8 mouse cellular contexts compared by ENCODE assay signal in genomic region chr8:10960277-10960819, GRCm38 (mm10). TPM values are rescaled to one million over a fixed set of nuclear protein-coding genes. Genes with fewer than 3 reads are reported as not detected.
DNase-seq lines count a peak whose midpoint lies in the region; ATAC-seq lines count a peak whose summit lies in the region.

No protein-coding gene starts in this region.

- ATAC-seq in kidney, embryonic 14.5 days (ENCODE audit: low FRiP score, low TSS enrichment) = 0 out of 2 replicates have a peak, but pooled peaks have one; percentile 4
- peak; percentile 90 for ATAC-seq in forebrain, embryonic 16.5 days
- ATAC-seq in midbrain, embryonic 11.5 days (ENCODE audit: low FRiP score) = peak; percentile 83
- ATAC-seq in megakaryocyte progenitor cell, adult 5-6 weeks (replicated peaks; ENCODE audit: poor library complexity) = no peak

- peaks cover 58% of the 10 kb centered on the region for H3K4me1 ChIP-seq in kidney, embryonic 14.5 days (ENCODE audit: control insufficient read depth, insufficient read depth, low read length)
- peaks cover 15% of the 10 kb centered on the region for H3K4me1 ChIP-seq in forebrain, embryonic 16.5 days (replicated peaks; ENCODE audit: control insufficient read depth, insufficient read depth, low read length)
- peaks cover 41% of the 10 kb centered on the region for H3K4me1 ChIP-seq in midbrain, embryonic 11.5 days (ENCODE audit: control insufficient read depth, insufficient read depth, low read length)

- H3K4me3 ChIP-seq in kidney, embryonic 14.5 days (ENCODE audit: low read length) = no peak overlapping the region
- H3K4me3 ChIP-seq in forebrain, embryonic 16.5 days (replicated peaks; ENCODE audit: low read length) = peak overlapping the region; percentile 23
- H3K4me3 ChIP-seq in midbrain, embryonic 11.5 days (ENCODE audit: low read depth, low read length) = no peak overlapping the region

- no peaks in the 10 kb centered on the region for H3K36me3 ChIP-seq in kidney, embryonic 14.5 days (ENCODE audit: control insufficient read depth, insufficient read depth, low read length)
- H3K36me3 ChIP-seq in forebrain, embryonic 16.5 days (ENCODE audit: control insufficient read depth, insufficient read depth) = no peaks in the 10 kb centered on the region
- no peaks in the 10 kb centered on the region for H3K36me3 ChIP-seq in midbrain, embryonic 11.5 days (ENCODE audit: control insufficient read depth, insufficient read depth, low read length)

- no peak overlapping the region for H3K4me2 ChIP-seq in kidney, embryonic 14.5 days (replicated peaks; ENCODE audit: low read depth, low read length)
- H3K4me2 ChIP-seq in forebrain, embryonic 16.5 days (ENCODE audit: low read length) = peak overlapping the region; percentile 51
- H3K4me2 ChIP-seq in midbrain, embryonic 11.5 days = peak overlapping the region; percentile 33

- no peak for DNase-seq in kidney, postnatal 10 days
- peak; percentile 42 for DNase-seq in ZHBTc4 (ENCODE audit: low read depth, low spot score)
- DNase-seq in midbrain, embryonic 11.5 days (ENCODE audit: low spot score, missing footprints) = peak; percentile 92
- DNase-seq in cerebellum, postnatal 4 days (ENCODE audit: low spot score in 2 of 2) = no peak
- no peak for DNase-seq in ovary, adult 18-20 months (ENCODE audit: low spot score)

- H3K27me3 ChIP-seq in kidney, embryonic 14.5 days (ENCODE audit: control insufficient read depth, insufficient read depth, low read length) = no peaks in the 10 kb centered on the region
- no peaks in the 10 kb centered on the region; the same call in 1 of the 2 replicates for H3K27me3 ChIP-seq in forebrain, embryonic 16.5 days (replicated peaks; ENCODE audit: control insufficient read depth, insufficient read depth, low read length)
- H3K27me3 ChIP-seq in midbrain, embryonic 11.5 days (ENCODE audit: control insufficient read depth, insufficient read depth, low read length) = peaks cover 2% of the 10 kb centered on the region; the same call in 1 of the 2 replicates

- 30% methylated on average over 15 of the region's 15 CpGs for WGBS in kidney, embryonic 14.5 days
- 2% methylated on average over 15 of the region's 15 CpGs for WGBS in forebrain, embryonic 16.5 days
- WGBS in midbrain, embryonic 11.5 days = 16% methylated on average over 15 of the region's 15 CpGs

- no peaks in the 10 kb centered on the region for H3K9me3 ChIP-seq in kidney, embryonic 14.5 days (ENCODE audit: control insufficient read depth, low read length)
- no peaks in the 10 kb centered on the region for H3K9me3 ChIP-seq in forebrain, embryonic 16.5 days (ENCODE audit: control insufficient read depth, low read length)
- no peaks in the 10 kb centered on the region for H3K9me3 ChIP-seq in midbrain, embryonic 11.5 days (ENCODE audit: control insufficient read depth, low read length)

- H3K9ac ChIP-seq in kidney, embryonic 14.5 days (ENCODE audit: low read depth, low read length) = no peak overlapping the region
- H3K9ac ChIP-seq in forebrain, embryonic 16.5 days (replicated peaks; ENCODE audit: low read depth, low read length) = peak overlapping the region; percentile 52
- peak overlapping the region; percentile 54 for H3K9ac ChIP-seq in midbrain, embryonic 11.5 days (ENCODE audit: low read length)

- peak overlapping the region; percentile 89; the same call in 1 of the 2 replicates for H3K27ac ChIP-seq in kidney, embryonic 14.5 days (ENCODE audit: low read depth, low read length)
- H3K27ac ChIP-seq in forebrain, embryonic 16.5 days (ENCODE audit: low read length) = no peak overlapping the region
- peak overlapping the region; percentile 52 for H3K27ac ChIP-seq in midbrain, embryonic 11.5 days (ENCODE audit: low read depth, low read length)

RNA-seq across cellular contexts. Expression of gene Irs2, which starts 47.9 kb away (rescaled TPM):
- polyA plus RNA-seq in kidney, embryonic 14.5 days (2014; fragmentation: Nextera tagmentation; extraction: Ambion mirVana) = 6.6 and 7.3 TPM in 2 replicates
- 5.4 and 6.0 TPM in 2 replicates for polyA plus RNA-seq in forebrain, embryonic 16.5 days (2015; fragmentation: Nextera tagmentation; extraction: Ambion mirVana)
- 5.2 and 6.2 TPM in 2 replicates for polyA plus RNA-seq in midbrain, embryonic 11.5 days (2014; fragmentation: Nextera tagmentation; extraction: Ambion mirVana)
- 4.6 and 6.0 TPM in 2 replicates for total RNA-seq in megakaryocyte progenitor cell, adult 5-6 weeks (2015)
- 2.7 and 4.9 TPM in 2 replicates for total RNA-seq in megakaryocyte progenitor cell, adult 5-6 weeks (2017)

Comparison
In these comparisons a context has a peak if more than half of its experiments do, and no peak if none do; other contexts are left out.
1. DNase-seq: peak in ZHBTc4 (single experiment) and midbrain, embryonic 11.5 days (single experiment); none in kidney, postnatal 10 days (single experiment), cerebellum, postnatal 4 days (0 of 2) and ovary, adult 18-20 months (single experiment).